Mouse (Mus musculus) lung, embryonic 15.5 days (tissue): ENCODE data around the gene Nfkb1. TPM values are rescaled to one million over a fixed set of nuclear protein-coding genes. Genes with fewer than 3 reads are reported as not detected.

Source experiments
- ATAC-seq: fragments of 200-750 bp; cut with Nextera tagmentation; 2 replicates; pipeline ENCODE4 v1.8.0; 2017; ENCODE audit warnings: moderate number of reproducible peaks, borderline replicate concordance; ENCODE audit not compliant: low FRiP score, low TSS enrichment; ENCODE audit errors: extremely low read depth
- H3K27ac ChIP-seq: fragments of 300-500 bp; sonication (generic); 2 replicates; pipeline ENCODE4 v1.5.1; 2015; ENCODE audit warnings: moderate library complexity, mild to moderate bottlenecking, inconsistent platforms
- H3K27me3 ChIP-seq: fragments of 300-500 bp; sonication (generic); 2 replicates; pipeline ENCODE4 v1.6.1; 2015; ENCODE audit warnings: inconsistent platforms
- H3K36me3 ChIP-seq: fragments of 300-500 bp; sonication (generic); 2 replicates; pipeline ENCODE4 v1.6.1; 2015; ENCODE audit warnings: inconsistent platforms
- H3K4me1 ChIP-seq: fragments of 300-500 bp; sonication (generic); 2 replicates; pipeline ENCODE4 v1.6.1; 2015; ENCODE audit warnings: inconsistent platforms
- H3K4me2 ChIP-seq: fragments of 300-500 bp; sonication (generic); 2 replicates; pipeline ENCODE4 v1.6.1; 2015; ENCODE audit warnings: inconsistent platforms, mild to moderate bottlenecking, moderate library complexity
- H3K4me3 ChIP-seq: fragments of 300-500 bp; sonication (generic); 2 replicates; pipeline ENCODE4 v1.5.1; 2015; ENCODE audit warnings: mild to moderate bottlenecking, inconsistent platforms
- H3K9ac ChIP-seq: fragments of 300-500 bp; sonication (generic); 2 replicates; pipeline ENCODE4 v1.6.1; 2015; ENCODE audit warnings: inconsistent platforms
- H3K9me3 ChIP-seq: fragments of 300-500 bp; sonication (generic); 2 replicates; pipeline ENCODE4 v1.6.1; 2016; ENCODE audit warnings: inconsistent platforms
- WGBS: fragments of 180-500 bp; shearing (Covaris S2); methylation state at CpG from one replicate; pipeline ENCODE4 v1.1.7; 2015; 5-methylcytosine and 5-hydroxymethylcytosine counted together
- polyA plus RNA-seq: library from polyadenylated mRNA; unstranded; fragments of >200 nt; fragmentation: Nextera tagmentation; extraction: Ambion mirVana; gene quantifications from 2 replicates; pipeline ENCODE4 v1.2.1, GENCODE M21; 2015

The Nfkb1 gene
- polyA plus RNA-seq, 1 experiment from 2014 or later = 30.7 TPM

DNA sequence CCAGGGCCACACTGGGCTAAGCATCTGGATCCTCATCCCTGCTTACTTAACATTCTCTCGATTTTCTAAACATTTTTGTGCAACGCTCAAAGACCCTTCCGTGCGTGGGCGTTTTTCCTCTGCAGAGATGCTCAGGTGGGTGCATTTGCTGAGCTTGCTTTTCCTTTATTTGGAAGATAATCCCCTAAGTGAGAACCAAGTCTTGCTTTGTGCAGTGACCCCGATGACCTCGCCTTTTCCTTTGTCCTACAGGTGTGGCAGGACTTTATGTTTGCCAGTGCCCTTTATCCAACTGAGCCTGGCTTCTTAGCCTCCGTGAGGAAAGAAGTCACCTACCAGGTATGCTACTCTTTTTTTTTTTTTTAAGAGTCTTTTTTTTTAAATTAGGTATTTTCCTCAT lies 144.0 kb downstream of the Nfkb1 start:
- ATAC-seq = no peak
- H3K4me2 ChIP-seq = no peak overlapping the region
- H3K9ac ChIP-seq = no peak overlapping the region
- no peaks in the 10 kb centered on the region for H3K9me3 ChIP-seq
- H3K27me3 ChIP-seq = no peaks in the 10 kb centered on the region
- no peak overlapping the region for H3K4me3 ChIP-seq
- WGBS = 84% methylated on average over 8 of the region's 8 CpGs
- 0 out of 2 replicates have a peak overlapping the region, but pooled peaks have one; percentile 8 for H3K27ac ChIP-seq
- no peaks in the 10 kb centered on the region for H3K4me1 ChIP-seq
- no peaks in the 10 kb centered on the region for H3K36me3 ChIP-seq

DNA sequence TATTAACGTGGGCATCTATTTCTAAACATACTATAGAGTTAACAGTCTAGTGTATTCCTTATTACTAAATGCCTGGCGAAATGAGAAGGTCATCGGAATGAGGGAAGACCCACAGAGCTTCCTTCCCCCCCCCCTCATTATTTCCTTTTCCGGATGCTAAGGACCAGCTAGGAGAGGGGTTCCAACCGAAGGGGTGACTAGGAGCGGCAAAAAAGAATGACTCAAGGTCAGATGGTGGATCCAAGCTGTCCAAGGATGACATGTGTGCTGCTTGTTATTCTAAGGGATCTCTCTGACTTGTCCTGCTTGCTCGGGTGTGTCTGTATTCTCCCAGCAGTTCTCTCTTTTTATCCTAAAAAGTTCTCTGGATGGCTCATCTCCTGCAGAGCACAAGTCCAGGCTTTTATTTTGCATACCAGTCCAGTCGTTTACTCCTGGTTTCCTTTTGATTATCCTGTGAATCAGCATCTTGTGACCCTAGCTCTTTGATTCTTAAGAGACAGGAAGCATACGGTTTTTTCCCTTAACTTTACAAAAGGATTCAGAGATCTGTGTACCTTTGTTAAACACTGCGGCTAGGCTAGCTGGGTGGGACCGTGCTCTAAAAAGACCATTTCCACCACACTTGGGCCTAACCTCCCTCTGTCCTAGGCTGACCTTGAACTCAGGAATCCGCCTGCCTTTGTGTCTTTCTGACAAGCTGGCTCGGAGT lies 145.0 kb downstream of the Nfkb1 start:
- ATAC-seq = no peak
- H3K36me3 ChIP-seq = no peaks in the 10 kb centered on the region
- no peak overlapping the region for H3K4me2 ChIP-seq
- no peaks in the 10 kb centered on the region for H3K27me3 ChIP-seq
- H3K4me1 ChIP-seq = no peaks in the 10 kb centered on the region
- WGBS = 58% methylated on average over 13 of the region's 13 CpGs
- no peaks in the 10 kb centered on the region for H3K9me3 ChIP-seq
- H3K27ac ChIP-seq = 0 out of 2 replicates have a peak overlapping the region, but pooled peaks have one; percentile 8
- no peak overlapping the region for H3K9ac ChIP-seq
- H3K4me3 ChIP-seq = no peak overlapping the region

Other genes starting within 250 kb of the Nfkb1 start
- gene Manba, start 205.9 kb downstream of the Nfkb1 start, polyA plus RNA-seq = 10.8 TPM in 2 replicates
- 20.4 and 23.9 TPM in 2 replicates for gene Slc39a8, start 133.7 kb upstream of the Nfkb1 start, polyA plus RNA-seq